Mouse (Mus musculus): ENCODE measurements at regions not wholly inside any gene's neighbourhood (a gene's known extent, or its start where the extent isn't known, plus 50 kb on each side); places are given as distances from the start of the nearest gene placed in this dataset.

GRCm38 (mm10) chr8:113051770-113052473, 482.1 kb downstream of the Cntnap4 start:
- no peak overlapping the region for H3K4me2 ChIP-seq (ENCODE audit: low read depth, severe bottlenecking)
- no peaks in the 10 kb centered on the region for H3K9me3 ChIP-seq (ENCODE audit: control insufficient read depth, low read length)
- WGBS, result 89% methylated on average over 8 of the region's 8 CpGs
- no peaks in the 10 kb centered on the region for H3K27me3 ChIP-seq (ENCODE audit: control insufficient read depth, insufficient read depth, low read length)
- H3K27ac ChIP-seq (replicated peaks; ENCODE audit: low read depth, low read length), result no peak overlapping the region
- no peak overlapping the region for H3K4me3 ChIP-seq (ENCODE audit: low read depth, low read length)
- H3K36me3 ChIP-seq (ENCODE audit: control insufficient read depth, insufficient read depth, low read length), result no peaks in the 10 kb centered on the region
- no peak overlapping the region for H3K9ac ChIP-seq (ENCODE audit: low read length)
- DNase-seq (ENCODE audit: low spot score) (no peak), ATAC-seq (ENCODE audit: insufficient number of reproducible peaks, low FRiP score, low TSS enrichment, low read depth) (no peak)
- H3K4me1 ChIP-seq (ENCODE audit: control insufficient read depth, insufficient read depth, low read length), result no peaks in the 10 kb centered on the region

- no peaks in the 10 kb centered on the region for H3K4me1 ChIP-seq (ENCODE audit: control insufficient read depth, insufficient read depth, low read length)
- H3K4me2 ChIP-seq (ENCODE audit: low read depth, severe bottlenecking), result no peak overlapping the region
- WGBS, result 69% methylated on average over 2 of the region's 2 CpGs
- H3K4me3 ChIP-seq (ENCODE audit: low read depth, low read length), result no peak overlapping the region
- no peak overlapping the region for H3K27ac ChIP-seq (replicated peaks; ENCODE audit: low read depth, low read length)
- H3K9ac ChIP-seq (ENCODE audit: low read length), result no peak overlapping the region
- no peak for DNase-seq (ENCODE audit: low spot score)
- no peaks in the 10 kb centered on the region for H3K36me3 ChIP-seq (ENCODE audit: control insufficient read depth, insufficient read depth, low read length)
- no peaks in the 10 kb centered on the region for H3K9me3 ChIP-seq (ENCODE audit: control insufficient read depth, low read length)
- no peaks in the 10 kb centered on the region for H3K27me3 ChIP-seq (ENCODE audit: control insufficient read depth, insufficient read depth, low read length)
- no peak for ATAC-seq (ENCODE audit: insufficient number of reproducible peaks, low FRiP score, low TSS enrichment, low read depth)
Measured at GRCm38 (mm10) chr8:113065246-113066169, 495.7 kb downstream of the Cntnap4 start.

- ATAC-seq (ENCODE audit: insufficient number of reproducible peaks, low FRiP score, low TSS enrichment, low read depth) (no peak), DNase-seq (ENCODE audit: low spot score) (no peak)
- H3K36me3 ChIP-seq (ENCODE audit: control insufficient read depth, insufficient read depth, low read length), result no peaks in the 10 kb centered on the region
- H3K4me3 ChIP-seq (ENCODE audit: low read depth, low read length), result no peak overlapping the region
- no peaks in the 10 kb centered on the region for H3K27me3 ChIP-seq (ENCODE audit: control insufficient read depth, insufficient read depth, low read length)
- H3K4me1 ChIP-seq (ENCODE audit: control insufficient read depth, insufficient read depth, low read length), result no peaks in the 10 kb centered on the region
- no peak overlapping the region for H3K27ac ChIP-seq (replicated peaks; ENCODE audit: low read depth, low read length)
- no peaks in the 10 kb centered on the region for H3K9me3 ChIP-seq (ENCODE audit: control insufficient read depth, low read length)
- 86% methylated on average over 6 of the region's 6 CpGs for WGBS
- H3K9ac ChIP-seq (ENCODE audit: low read length), result no peak overlapping the region
- no peak overlapping the region for H3K4me2 ChIP-seq (ENCODE audit: low read depth, severe bottlenecking)
Measured at GRCm38 (mm10) chr8:113066170-113066708, 496.4 kb downstream of the Cntnap4 start.

GRCm38 (mm10) chr8:113083976-113084375, 514.1 kb downstream of the Cntnap4 start:
- Histone ChIP-seq H3K9me3 (ENCODE audit: control insufficient read depth, low read length) (no peaks in the 10 kb centered on the region), H3K4me2 (ENCODE audit: low read depth, severe bottlenecking) (no peak overlapping the region), H3K4me3 (ENCODE audit: low read depth, low read length) (no peak overlapping the region), H3K4me1 (ENCODE audit: control insufficient read depth, insufficient read depth, low read length) (no peaks in the 10 kb centered on the region), H3K27ac (replicated peaks; ENCODE audit: low read depth, low read length) (no peak overlapping the region), H3K27me3 (ENCODE audit: control insufficient read depth, insufficient read depth, low read length) (no peaks in the 10 kb centered on the region), H3K36me3 (ENCODE audit: control insufficient read depth, insufficient read depth, low read length) (no peaks in the 10 kb centered on the region), H3K9ac (ENCODE audit: low read length) (no peak overlapping the region)
- WGBS, result 88% methylated on average over 2 of the region's 2 CpGs
- ATAC-seq (ENCODE audit: insufficient number of reproducible peaks, low FRiP score, low TSS enrichment, low read depth) (no peak), DNase-seq (ENCODE audit: low spot score) (no peak)

- ATAC-seq (ENCODE audit: insufficient number of reproducible peaks, low FRiP score, low TSS enrichment, low read depth) (no peak), DNase-seq (ENCODE audit: low spot score) (no peak)
- H3K9me3 ChIP-seq (ENCODE audit: control insufficient read depth, low read length), result no peaks in the 10 kb centered on the region
- H3K27ac ChIP-seq (replicated peaks; ENCODE audit: low read depth, low read length), result no peak overlapping the region
- H3K36me3 ChIP-seq (ENCODE audit: control insufficient read depth, insufficient read depth, low read length), result no peaks in the 10 kb centered on the region
- H3K4me2 ChIP-seq (ENCODE audit: low read depth, severe bottlenecking), result no peak overlapping the region
- 67% methylated on average over 1 of the region's 1 CpGs for WGBS
- H3K4me1 ChIP-seq (ENCODE audit: control insufficient read depth, insufficient read depth, low read length), result no peaks in the 10 kb centered on the region
- H3K27me3 ChIP-seq (ENCODE audit: control insufficient read depth, insufficient read depth, low read length), result no peaks in the 10 kb centered on the region
- H3K9ac ChIP-seq (ENCODE audit: low read length), result no peak overlapping the region
- no peak overlapping the region for H3K4me3 ChIP-seq (ENCODE audit: low read depth, low read length)
Measured at GRCm38 (mm10) chr8:113087586-113087985, 517.7 kb downstream of the Cntnap4 start.

GRCm38 (mm10) chr8:113111665-113112064, 523.7 kb upstream of the Mon1b start:
- Histone ChIP-seq H3K9me3 (ENCODE audit: control insufficient read depth, low read length) (no peaks in the 10 kb centered on the region), H3K4me1 (ENCODE audit: control insufficient read depth, insufficient read depth, low read length) (no peaks in the 10 kb centered on the region), H3K9ac (ENCODE audit: low read length) (no peak overlapping the region), H3K36me3 (ENCODE audit: control insufficient read depth, insufficient read depth, low read length) (no peaks in the 10 kb centered on the region), H3K4me3 (ENCODE audit: low read depth, low read length) (no peak overlapping the region), H3K27me3 (ENCODE audit: control insufficient read depth, insufficient read depth, low read length) (no peaks in the 10 kb centered on the region), H3K4me2 (ENCODE audit: low read depth, severe bottlenecking) (no peak overlapping the region), H3K27ac (replicated peaks; ENCODE audit: low read depth, low read length) (no peak overlapping the region)
- WGBS, result 66% methylated on average over 6 of the region's 6 CpGs
- no peak for DNase-seq (ENCODE audit: low spot score)
- no peak for ATAC-seq (ENCODE audit: insufficient number of reproducible peaks, low FRiP score, low TSS enrichment, low read depth)

- Histone ChIP-seq H3K36me3 (ENCODE audit: control insufficient read depth, insufficient read depth, low read length) (no peaks in the 10 kb centered on the region), H3K27ac (replicated peaks; ENCODE audit: low read depth, low read length) (no peak overlapping the region), H3K9ac (ENCODE audit: low read length) (no peak overlapping the region), H3K4me1 (ENCODE audit: control insufficient read depth, insufficient read depth, low read length) (no peaks in the 10 kb centered on the region), H3K9me3 (ENCODE audit: control insufficient read depth, low read length) (no peaks in the 10 kb centered on the region), H3K27me3 (ENCODE audit: control insufficient read depth, insufficient read depth, low read length) (no peaks in the 10 kb centered on the region), H3K4me3 (ENCODE audit: low read depth, low read length) (no peak overlapping the region), H3K4me2 (ENCODE audit: low read depth, severe bottlenecking) (no peak overlapping the region)
- DNase-seq (ENCODE audit: low spot score) (no peak), ATAC-seq (ENCODE audit: insufficient number of reproducible peaks, low FRiP score, low TSS enrichment, low read depth) (peak; percentile 31; the same call in 1 of the 2 replicates)
- 45% methylated on average over 3 of the region's 3 CpGs for WGBS
Measured at GRCm38 (mm10) chr8:113114165-113114700, 521.2 kb upstream of the Mon1b start.

GRCm38 (mm10) chr8:113117241-113117640, 518.1 kb upstream of the Mon1b start:
- no peak for ATAC-seq (ENCODE audit: insufficient number of reproducible peaks, low FRiP score, low TSS enrichment, low read depth)

More at GRCm38 (mm10) chr8:113117241-113117640, 518.1 kb upstream of the Mon1b start:
- Histone ChIP-seq H3K9ac (ENCODE audit: low read length) (no peak overlapping the region), H3K27ac (replicated peaks; ENCODE audit: low read depth, low read length) (no peak overlapping the region), H3K4me2 (ENCODE audit: low read depth, severe bottlenecking) (no peak overlapping the region), H3K36me3 (ENCODE audit: control insufficient read depth, insufficient read depth, low read length) (no peaks in the 10 kb centered on the region), H3K4me1 (ENCODE audit: control insufficient read depth, insufficient read depth, low read length) (no peaks in the 10 kb centered on the region), H3K9me3 (ENCODE audit: control insufficient read depth, low read length) (no peaks in the 10 kb centered on the region), H3K27me3 (ENCODE audit: control insufficient read depth, insufficient read depth, low read length) (no peaks in the 10 kb centered on the region), H3K4me3 (ENCODE audit: low read depth, low read length) (no peak overlapping the region)
- WGBS, result 84% methylated on average over 9 of the region's 9 CpGs
- DNase-seq (ENCODE audit: low spot score), result no peak
